Mouse (Mus musculus) T-helper 1 cell (primary cell): Measurements from ENCODE around the gene Alk.

ENCODE experiments used
- in situ Hi-C: fragments of 300-600 bp; cut with MboI, MseI; formaldehyde crosslinking; loops from one replicate; pipeline ENCODE4 v1.15.1; 2025; ENCODE audit warnings: high pct_unique_total_duplicates

The Alk gene

DNA sequence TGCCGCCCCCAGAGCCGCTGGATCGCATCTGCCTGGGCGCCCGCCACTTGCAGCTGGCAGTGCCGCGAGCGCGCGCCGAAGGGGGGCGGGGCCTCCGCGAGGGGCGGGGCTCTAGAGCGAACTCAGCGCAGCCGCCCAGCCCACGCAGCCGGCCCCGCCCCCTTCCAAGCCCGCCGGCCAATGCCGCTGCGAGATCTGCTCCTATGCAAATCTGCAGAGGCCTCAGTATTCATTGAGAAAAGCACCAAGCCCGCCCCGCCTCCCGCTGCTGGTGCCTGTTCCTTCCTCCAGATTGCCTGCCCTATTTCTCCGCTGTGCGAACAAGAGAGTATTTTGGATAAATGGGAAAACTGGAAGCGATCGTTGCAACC, at the start of gene Alk:
TSS of gene Alk (minus strand) at position 18 of the 371 bp plus-strand sequence.
- in situ Hi-C loops, result no loop called here

GRCm38 (mm10) chr17:72652801-72653200, 48.4 kb upstream of the Alk start:
- in situ Hi-C loops, result no loop called here

DNA sequence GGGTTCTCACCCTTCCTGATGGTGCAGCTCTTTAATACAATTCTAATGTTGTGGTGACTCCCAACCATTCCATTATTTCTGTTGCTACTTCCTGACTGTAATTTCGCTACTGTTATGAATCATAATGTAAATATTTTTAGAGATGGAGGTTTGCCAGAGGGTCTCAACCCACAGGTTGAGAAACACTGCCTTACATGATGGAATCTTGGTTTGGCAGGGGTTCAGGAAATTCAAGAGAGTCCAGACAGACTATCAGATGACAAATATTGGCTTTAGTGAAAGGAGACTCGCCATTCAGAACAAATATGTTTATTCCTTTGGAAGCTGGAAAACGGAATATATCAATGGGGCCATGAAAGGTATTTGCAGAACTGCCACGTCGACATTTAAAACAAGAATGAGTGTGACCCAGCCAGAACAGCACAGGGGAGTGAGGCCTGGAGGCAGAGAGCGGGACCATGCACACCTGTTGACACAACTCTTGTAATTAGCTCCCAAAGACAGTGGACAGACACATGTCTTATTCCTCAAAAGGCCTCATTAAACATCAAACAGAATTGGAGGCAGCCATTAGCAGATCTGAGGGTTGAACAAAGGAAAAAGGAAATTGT, 44.3 kb upstream of the Alk start:
- in situ Hi-C loops, result no loop called here

GRCm38 (mm10) chr17:72646167-72646566, 41.7 kb upstream of the Alk start:
- in situ Hi-C loops, result no loop called here

DNA sequence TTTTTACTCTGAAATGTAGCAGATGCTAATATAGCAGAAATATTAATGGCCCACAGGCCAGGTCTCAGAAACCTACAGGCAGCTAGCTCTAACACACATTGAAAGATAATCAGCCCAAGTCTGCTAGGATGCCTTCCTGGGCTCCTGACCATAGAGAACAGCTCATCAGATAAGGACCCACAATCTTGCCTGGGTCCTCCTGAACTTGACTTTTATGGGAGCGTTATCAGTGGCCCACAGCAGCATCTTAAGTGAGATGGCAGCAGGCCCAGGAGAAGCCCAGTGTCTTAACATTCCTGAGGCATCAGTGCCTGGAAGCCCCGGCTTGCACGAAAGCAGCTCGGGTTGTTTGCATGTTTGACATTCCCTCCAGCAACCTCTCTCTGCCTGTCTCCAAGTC, 35.7 kb upstream of the Alk start:
- in situ Hi-C loops, result no loop called here

DNA sequence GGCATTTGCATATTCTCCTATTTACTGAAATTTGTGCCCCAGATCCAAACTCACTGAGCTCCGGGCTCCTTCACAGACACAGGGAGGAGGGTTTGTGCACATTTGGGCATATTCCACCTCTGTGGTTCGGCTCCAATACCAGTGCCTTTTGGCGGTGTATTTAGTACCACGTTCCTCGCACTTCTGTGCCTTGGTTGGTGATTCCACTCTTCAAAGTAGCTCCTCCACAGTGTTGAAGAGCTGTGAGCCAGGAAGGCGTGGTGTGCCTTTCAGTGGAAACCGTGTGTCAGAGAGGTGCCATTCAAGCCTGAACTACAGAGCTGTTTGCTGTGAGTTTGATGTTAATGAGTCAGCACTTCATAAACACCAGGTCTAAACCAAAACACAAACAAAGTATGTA, 35.0 kb upstream of the Alk start:
- in situ Hi-C loops, result no loop called here

DNA sequence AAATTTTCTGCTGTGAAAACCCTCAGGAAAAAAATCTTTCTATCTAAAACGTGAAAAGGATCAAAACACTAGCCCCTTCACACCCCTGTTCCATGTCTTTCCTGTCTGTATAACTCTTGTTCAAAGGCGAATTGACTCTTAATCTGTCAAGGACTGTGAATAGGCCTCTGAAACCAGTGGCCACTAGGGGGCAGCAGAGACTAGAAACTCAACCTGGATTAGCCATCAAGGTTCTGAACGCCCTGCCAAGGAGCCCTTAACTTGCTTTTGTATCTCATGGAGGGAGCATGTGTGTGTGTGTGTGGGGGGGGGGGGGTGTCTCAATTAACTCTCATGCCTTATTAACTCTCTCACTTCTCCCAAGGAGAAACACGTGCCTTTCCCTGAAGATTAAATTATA, 1.8 kb upstream of the Alk start:
- in situ Hi-C loops, result loop anchor here (5.0 kb wide), 1 partner anchor 181 kb away; no protein-coding TSS in a partner anchor

GRCm38 (mm10) chr17:72603886-72604609, 379 bp downstream of the Alk start:
- in situ Hi-C loops, result no loop called here

DNA sequence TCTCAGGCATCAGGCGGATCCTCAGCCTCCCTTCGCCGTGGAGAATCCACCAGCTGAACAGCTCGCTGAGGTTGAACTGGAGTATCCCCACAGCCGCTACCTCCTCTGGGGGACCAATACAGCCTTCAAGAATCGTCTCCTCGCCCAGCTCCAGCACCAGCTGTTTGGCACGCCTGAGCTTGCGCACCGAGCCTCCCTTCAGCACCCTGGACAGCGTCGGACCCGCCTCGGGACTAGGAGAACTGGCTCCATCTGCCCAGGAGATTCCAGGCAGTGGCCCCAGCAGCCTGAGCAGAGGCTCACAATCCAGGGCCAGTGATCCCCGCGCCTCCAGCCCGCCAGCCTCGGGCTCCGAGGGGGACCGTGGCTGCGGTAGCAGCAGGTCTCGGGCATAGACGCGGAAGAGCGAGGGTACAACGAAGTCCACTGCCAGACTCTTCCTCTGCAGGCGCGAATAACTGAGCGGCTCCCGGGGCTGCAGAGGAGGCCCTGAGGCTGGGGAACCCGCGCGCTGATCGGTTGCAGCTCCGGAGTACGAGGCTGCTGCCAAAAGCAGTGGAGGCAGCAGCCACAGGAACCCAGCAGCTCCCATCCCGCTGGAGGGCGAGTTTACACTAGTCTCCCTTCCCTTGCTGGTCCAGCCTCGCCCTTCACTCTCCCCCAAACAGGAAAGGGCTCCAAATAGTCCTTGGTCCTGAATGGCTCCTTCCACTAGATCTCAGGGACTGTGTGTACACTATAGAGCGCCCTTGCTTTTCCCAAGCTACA, 1.1 kb downstream of the Alk start:
- in situ Hi-C loops, result no loop called here

DNA sequence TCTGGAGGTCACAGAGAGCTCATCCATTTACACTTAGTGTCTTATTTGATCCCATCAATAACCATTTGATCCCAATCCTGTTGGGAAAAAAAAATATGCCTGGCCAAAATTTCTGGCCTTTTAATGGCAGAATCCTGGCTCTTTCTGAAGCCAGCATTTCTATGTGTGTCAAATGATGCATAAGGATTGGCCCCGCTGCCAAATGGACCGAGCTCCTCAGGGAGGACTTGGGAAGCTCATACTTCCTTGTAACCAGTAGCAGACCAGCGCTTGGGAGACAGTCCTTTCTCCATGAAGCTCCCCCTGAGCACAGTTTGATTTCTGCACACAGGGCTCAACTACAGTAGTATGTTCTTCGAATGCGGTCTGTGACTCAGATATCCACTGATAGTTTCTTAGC, 3.6 kb downstream of the Alk start:
- in situ Hi-C loops, result no loop called here

- in situ Hi-C loops, result no loop called here
Observed at GRCm38 (mm10) chr17:72587671-72588070, 16.8 kb downstream of the Alk start.

DNA sequence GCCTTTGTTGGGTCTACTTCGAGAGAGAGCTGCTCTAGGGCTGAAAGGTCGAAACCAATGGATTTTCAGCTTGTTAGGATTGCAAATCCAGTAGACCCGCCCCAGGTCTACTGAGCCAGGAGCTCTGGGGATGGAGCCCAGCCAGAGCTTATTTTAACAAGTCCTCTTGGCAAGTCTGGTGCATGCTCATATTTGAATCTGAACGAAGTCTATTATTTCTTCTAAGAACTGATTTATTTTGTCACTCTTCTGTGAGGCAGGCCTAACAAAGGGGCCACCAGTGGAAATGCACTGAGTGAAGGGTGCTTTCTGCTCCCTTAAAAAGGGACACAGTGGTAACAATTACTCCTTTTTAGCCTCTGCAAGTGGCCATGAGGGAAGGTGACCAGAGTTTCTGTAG, 24.3 kb downstream of the Alk start:
- in situ Hi-C loops, result no loop called here

DNA sequence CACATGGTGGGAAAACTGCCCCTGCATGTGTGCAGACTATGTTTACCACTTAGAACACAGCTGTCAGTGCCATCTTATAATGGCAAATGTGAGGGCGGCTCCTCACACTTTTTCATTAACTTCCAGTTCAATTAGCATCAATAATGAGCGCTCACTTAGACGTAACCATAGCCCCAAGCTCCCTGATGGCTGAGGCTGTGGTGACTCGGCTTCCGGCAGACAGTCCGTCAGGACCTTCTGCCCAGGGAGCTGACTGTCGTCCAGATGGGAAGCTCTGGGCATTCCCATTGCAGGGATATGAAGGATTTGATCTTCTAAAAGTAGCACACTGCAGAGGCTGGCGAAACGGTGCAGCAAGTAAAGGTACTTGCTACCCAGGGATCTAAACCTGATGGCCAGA, 25.1 kb downstream of the Alk start:
- in situ Hi-C loops, result no loop called here

- in situ Hi-C loops, result no loop called here
Observed at GRCm38 (mm10) chr17:72571379-72571778, 33.0 kb downstream of the Alk start.

GRCm38 (mm10) chr17:72569491-72569890, 34.9 kb downstream of the Alk start:
- in situ Hi-C loops, result loop anchor here (5.0 kb wide), 1 partner anchor 88 kb away; no protein-coding TSS in a partner anchor

GRCm38 (mm10) chr17:72563423-72563822, 41.0 kb downstream of the Alk start:
- in situ Hi-C loops, result no loop called here

DNA sequence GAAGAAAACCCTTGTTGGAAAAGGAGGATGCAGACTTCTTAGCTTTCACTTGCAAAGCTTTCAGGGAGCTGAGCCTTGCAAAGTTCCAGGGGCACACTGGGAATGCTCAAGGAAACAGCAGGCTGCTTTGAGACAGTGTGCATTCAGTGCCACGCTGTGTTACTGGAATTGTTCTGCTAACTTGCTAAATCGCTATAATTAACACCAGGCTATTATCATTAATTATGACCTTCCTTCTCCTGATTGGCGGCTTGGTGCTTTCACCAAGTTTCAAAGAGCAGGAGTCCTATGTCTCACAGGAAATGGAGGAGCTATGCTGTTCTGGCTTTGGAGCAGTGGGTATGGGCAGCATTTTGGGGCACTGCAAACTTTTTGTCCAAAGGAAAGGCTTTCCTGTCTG, 43.0 kb downstream of the Alk start:
- in situ Hi-C loops, result no loop called here

DNA sequence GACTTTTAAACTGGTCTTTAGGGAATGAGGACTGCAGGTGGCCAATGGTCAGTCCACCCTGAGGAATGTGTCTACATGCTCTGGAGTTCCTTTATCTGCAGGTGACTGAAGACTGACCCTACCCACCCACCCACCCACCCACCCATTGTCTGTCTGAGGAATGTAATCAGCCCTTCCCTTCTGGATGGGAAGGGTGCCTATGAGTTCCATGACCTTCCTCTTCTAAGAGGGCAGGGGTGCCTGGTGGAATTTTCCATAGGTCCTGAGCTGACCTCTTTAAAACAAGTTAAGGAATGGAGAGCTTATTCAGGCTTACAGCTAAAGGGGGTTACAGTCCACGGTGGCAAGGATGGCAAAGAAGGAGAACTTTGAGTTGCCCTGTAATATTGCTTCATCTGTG, 43.7 kb downstream of the Alk start:
- in situ Hi-C loops, result no loop called here

DNA sequence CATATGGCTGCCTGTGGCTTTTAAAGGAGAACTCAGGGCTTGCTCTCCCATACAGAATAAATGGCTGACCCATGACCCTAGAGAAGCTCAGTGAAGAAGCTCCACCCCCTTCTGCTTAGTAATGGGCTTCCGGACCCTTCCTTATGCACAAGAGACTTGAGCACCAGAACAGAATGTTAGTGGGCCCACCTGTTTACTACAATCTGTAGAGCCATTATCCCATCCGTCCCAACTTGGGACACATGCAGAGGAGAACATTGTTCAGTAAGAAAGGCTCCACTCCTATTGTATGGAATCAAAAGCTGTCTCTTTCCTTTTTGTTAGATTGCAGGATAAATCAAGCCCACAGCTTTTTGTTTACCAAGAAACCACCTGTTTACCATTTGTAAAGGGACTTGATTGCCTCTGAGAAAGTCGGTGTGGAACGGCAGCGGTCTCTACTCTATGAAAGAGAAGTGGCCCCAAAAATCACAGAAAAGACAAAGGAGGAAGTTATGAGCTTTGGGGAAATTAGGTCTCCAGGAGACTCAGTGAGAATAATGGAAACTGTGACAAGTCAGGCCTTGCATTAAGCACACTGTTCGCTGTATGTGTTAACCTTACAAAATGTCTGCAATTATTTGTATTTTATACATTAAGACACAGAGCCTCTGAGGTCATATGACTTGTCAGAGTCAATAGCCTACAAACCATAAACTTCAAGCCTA, 47.2 kb downstream of the Alk start:
- in situ Hi-C loops, result no loop called here

GRCm38 (mm10) chr17:72546274-72546673, 58.2 kb downstream of the Alk start:
- in situ Hi-C loops, result no loop called here

DNA sequence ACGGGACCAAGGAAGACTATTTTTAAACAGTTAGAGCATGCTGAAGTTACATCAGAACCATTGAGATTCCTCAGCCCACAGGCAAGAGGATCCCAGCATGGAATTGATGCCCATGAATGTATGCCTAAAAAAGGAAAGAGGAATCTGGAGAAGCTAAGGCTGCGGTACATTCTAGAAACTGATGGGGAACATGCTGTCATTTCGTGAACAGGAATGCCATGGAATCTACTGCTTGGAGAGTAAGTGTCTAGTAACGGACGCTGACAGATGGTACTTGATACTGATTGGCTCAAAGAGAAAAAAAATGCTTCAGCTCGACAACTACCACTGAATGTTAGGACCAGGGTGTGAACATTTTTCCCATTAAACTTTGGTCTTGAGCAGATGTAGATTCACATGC, 69.1 kb downstream of the Alk start:
- in situ Hi-C loops, result no loop called here

DNA sequence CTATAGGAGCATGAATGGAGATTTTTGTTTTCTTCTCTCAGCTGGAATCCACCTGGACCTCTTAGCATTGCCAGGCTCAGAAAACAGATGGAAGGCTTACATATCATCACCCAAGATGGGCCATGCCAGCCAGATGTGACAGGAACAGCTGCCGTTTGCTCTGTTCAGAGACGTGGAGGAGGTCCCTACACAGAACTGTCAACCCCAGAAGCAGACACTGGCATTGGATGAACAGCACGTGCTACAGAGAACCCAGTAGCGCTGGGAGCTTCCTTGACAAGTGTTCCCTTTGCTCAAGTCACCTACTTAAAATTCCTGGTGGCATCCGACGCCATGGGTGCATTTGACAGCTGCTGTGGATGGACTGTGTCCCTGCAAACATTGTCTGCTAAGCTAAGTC, 72.2 kb downstream of the Alk start:
- in situ Hi-C loops, result no loop called here
